Mouse (Mus musculus): ENCODE measurements around the gene Polr2a. TPM values are rescaled to one million over a fixed set of nuclear protein-coding genes. Genes with fewer than 3 reads are reported as not detected.
A peak's percentile ranks its signal among the peaks of the same experiment; 100 is the strongest.

The Polr2a gene
- total RNA-seq (2021): 10 to 100 TPM; 64.6 to 65.4 TPM
- long read RNA-seq, experiment 1, full-length matches to known transcripts: 4 of 6 reads
- long read RNA-seq, experiment 1, partial matches to known transcripts: 2 of 6 reads
- long read RNA-seq, experiment 1, other reads (novel, unspliced or antisense): 0 of 6 reads
- long read RNA-seq, experiment 2, full-length matches to known transcripts: 3 of 11 reads
- long read RNA-seq, experiment 2, partial matches to known transcripts: 6 of 11 reads
- long read RNA-seq, experiment 2, other reads (novel, unspliced or antisense): 2 of 11 reads

GRCm38 (mm10) chr11:69758478-69758970 is at the start of gene Polr2a:
Gene Polr2a, minus strand, starts transcription at chr11:69758637.
- peak within 1 kb of the TSS; percentile 67 for H3K4me3 ChIP-seq

GRCm38 (mm10) chr11:69807641-69808040 is 49.2 kb upstream of the Polr2a start:
- no peak for DNase-seq (ENCODE audit: low spot score in 2 of 2)
- no peak for TF ChIP-seq CTCF (conservative IDR thresholded peaks at IDR 0.05)
- H3K27ac ChIP-seq: no peak overlapping the region
- H3K4me3 ChIP-seq: no peak overlapping the region

More at GRCm38 (mm10) chr11:69758478-69758970, at the start of gene Polr2a:
- peak; percentile 97 for DNase-seq (ENCODE audit: low spot score in 2 of 2)
- no peak for TF ChIP-seq CTCF (conservative IDR thresholded peaks at IDR 0.05)
- peak within 1 kb of the TSS; percentile 100 for H3K27ac ChIP-seq

- TF ChIP-seq CTCF (conservative IDR thresholded peaks at IDR 0.05): peak; percentile 38
- Histone ChIP-seq H3K4me3 (no peak overlapping the region), H3K27ac (no peak overlapping the region)
- DNase-seq (ENCODE audit: low spot score in 2 of 2): no peak
Observed at GRCm38 (mm10) chr11:69806378-69806777, 47.9 kb upstream of the Polr2a start.

- no peak for TF ChIP-seq CTCF (conservative IDR thresholded peaks at IDR 0.05)
- Histone ChIP-seq H3K27ac (no peak within 1 kb of the TSS), H3K4me3 (no peak within 1 kb of the TSS; the same call in 1 of the 2 replicates)
- DNase-seq (ENCODE audit: low spot score in 2 of 2): no peak
Observed at GRCm38 (mm10) chr11:69804972-69805909, 46.8 kb upstream of the Polr2a start, which contains the start of gene Tmem102. Gene Tmem102, minus strand, starts transcription at chr11:69805624.

- Histone ChIP-seq H3K4me3 (no peak overlapping the region; the same call in 1 of the 2 replicates), H3K27ac (no peak overlapping the region)
- TF ChIP-seq CTCF (conservative IDR thresholded peaks at IDR 0.05): no peak
- DNase-seq (ENCODE audit: low spot score in 2 of 2): no peak
Observed at GRCm38 (mm10) chr11:69804652-69804940, 46.2 kb upstream of the Polr2a start.

- peak; percentile 59 to 64 for DNase-seq (ENCODE audit: low spot score in 2 of 2)
- peak; percentile 85 for TF ChIP-seq CTCF (conservative IDR thresholded peaks at IDR 0.05)
- H3K4me3 ChIP-seq: peak overlapping the region; percentile 63
- peak overlapping the region; percentile 82 for H3K27ac ChIP-seq
Observed at GRCm38 (mm10) chr11:69803786-69804651, 45.6 kb upstream of the Polr2a start.

- DNase-seq (ENCODE audit: low spot score in 2 of 2): no peak
- peak overlapping the region; percentile 63 for H3K4me3 ChIP-seq
- H3K27ac ChIP-seq: peak overlapping the region; percentile 82
- no peak for TF ChIP-seq CTCF (conservative IDR thresholded peaks at IDR 0.05)
Observed at GRCm38 (mm10) chr11:69803328-69803727, 44.9 kb upstream of the Polr2a start.

GRCm38 (mm10) chr11:69802648-69803105 is 44.2 kb upstream of the Polr2a start:
- no peak for TF ChIP-seq CTCF (conservative IDR thresholded peaks at IDR 0.05)
- Histone ChIP-seq H3K4me3 (peak overlapping the region; percentile 63), H3K27ac (peak overlapping the region; percentile 82)
- DNase-seq (ENCODE audit: low spot score in 2 of 2): peak; percentile 80 to 83

GRCm38 (mm10) chr11:69801379-69801977 is 43.0 kb upstream of the Polr2a start, which contains the start of gene Fgf11:
Gene Fgf11, minus strand, starts transcription at chr11:69801857.
- no peak for TF ChIP-seq CTCF (conservative IDR thresholded peaks at IDR 0.05)
- peak within 1 kb of the TSS; percentile 63 for H3K4me3 ChIP-seq
- peak within 1 kb of the TSS; percentile 82 for H3K27ac ChIP-seq
- no peak for DNase-seq (ENCODE audit: low spot score in 2 of 2)

GRCm38 (mm10) chr11:69800392-69801197 is 42.2 kb upstream of the Polr2a start:
- H3K27ac ChIP-seq: peak overlapping the region; percentile 82
- no peak for DNase-seq (ENCODE audit: low spot score in 2 of 2)
- TF ChIP-seq CTCF (conservative IDR thresholded peaks at IDR 0.05): no peak
- peak overlapping the region; percentile 63 for H3K4me3 ChIP-seq

GRCm38 (mm10) chr11:69800138-69800391 is 41.6 kb upstream of the Polr2a start:
- DNase-seq (ENCODE audit: low spot score in 2 of 2): no peak
- TF ChIP-seq CTCF (conservative IDR thresholded peaks at IDR 0.05): no peak
- peak overlapping the region; percentile 63 for H3K4me3 ChIP-seq
- H3K27ac ChIP-seq: peak overlapping the region; percentile 82

Data from layer of hippocampus, adult 2 months (tissue).